Mouse (Mus musculus) kidney, postnatal 14 days (tissue): ENCODE results near the gene Tmem185a.
"Not testable (repeated sequence)": the region's sequence is repeated elsewhere in the genome, so short reads cannot be mapped to it uniquely, and the experiment has no call there.

Experiments used
- DNase-seq: peaks from one replicate; pipeline ENCODE4 v3.0.0; 2022; ENCODE audit warnings: mixed read lengths

Gene Tmem185a

DNA sequence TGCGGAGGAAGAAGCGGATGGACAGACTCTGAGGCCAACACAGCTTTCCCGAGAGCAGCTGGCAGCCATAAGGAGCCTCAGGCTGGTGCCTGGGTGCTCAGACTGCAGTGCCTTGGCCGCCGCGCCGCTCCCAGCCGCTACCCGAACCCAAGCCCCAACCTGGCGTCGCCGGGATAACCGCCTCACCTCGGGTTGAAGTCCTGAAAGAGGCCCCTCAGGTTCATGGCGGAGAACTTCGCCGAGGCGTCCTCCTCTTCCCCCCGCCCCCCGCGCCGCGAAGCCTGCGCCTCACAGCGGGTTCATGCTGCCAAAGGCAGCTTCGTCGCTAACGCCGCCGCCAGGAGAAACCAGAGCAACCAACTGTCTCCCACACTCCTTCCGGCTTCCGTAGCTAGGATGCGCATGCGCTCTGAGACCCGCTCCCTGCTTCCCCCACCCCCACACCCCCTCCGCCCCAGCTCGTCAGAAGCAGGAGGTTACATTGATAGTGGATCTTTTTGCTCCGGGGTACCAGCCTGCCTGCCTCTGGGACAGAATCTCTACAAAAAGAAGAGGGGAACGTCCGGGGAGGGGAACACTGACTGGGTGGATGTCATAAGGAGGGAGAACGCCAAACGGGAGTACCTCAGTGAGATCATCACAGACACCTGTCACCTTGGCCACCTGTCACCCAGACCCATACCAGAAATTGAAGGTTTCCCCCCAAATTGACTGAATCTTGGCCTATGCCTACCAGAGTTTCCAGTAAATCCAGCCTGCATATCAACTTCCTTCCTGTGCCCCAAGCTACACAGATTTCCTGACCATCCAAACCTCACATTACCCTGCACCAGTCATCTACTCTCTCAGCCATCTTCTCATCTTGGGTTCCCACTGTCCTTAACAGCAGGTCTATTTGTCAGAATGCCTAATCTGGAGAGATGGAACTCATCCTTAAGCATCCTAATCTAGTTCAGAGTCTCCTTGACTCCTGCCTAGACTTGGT lies at the start of gene Tmem185a:
Gene Tmem185a (minus strand): TSS at position 389 of the 985 bp plus-strand sequence.
- peak; percentile 89 for DNase-seq

DNA sequence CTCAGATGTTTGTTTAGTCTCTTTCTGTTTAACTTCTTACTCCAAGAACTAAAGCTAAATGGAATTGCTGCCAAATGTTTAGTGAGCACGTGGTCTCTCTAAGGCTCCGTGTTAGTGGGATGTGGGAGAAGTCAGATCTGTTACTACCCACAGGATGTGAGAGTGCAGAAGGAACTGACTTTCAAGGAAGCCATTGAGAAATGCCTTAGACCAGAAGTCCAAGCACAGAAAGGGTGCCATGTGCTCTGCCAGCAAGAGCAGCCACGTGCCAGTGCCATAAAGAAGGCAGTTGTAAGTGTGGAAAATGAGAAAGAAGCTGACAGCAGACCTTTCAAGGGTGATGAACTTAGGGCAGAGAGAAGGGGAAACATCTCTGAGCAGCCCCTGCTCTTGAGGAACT lies 37.4 kb upstream of the Tmem185a start:
- not testable (repeated sequence) for DNase-seq

DNA sequence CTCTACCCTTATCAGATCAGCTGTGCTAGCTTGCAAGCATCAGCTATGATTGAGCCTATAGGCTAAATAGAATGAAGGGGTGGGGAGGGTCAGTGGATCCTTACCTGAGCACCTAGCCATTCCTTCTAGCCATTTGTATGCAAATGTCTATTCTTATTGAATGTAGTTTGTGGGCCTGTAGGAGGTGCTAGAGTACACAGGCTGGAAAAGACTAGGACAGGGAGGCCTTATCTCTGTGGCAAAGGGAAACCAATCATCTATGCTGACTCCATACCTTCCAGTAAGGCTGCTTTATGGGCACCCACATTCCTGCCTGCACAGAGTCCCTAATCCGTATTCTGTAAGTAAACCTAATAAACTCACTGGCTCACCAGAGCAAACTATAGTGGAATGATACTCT lies 10.3 kb upstream of the Tmem185a start:
- DNase-seq, result not testable (repeated sequence)

DNA sequence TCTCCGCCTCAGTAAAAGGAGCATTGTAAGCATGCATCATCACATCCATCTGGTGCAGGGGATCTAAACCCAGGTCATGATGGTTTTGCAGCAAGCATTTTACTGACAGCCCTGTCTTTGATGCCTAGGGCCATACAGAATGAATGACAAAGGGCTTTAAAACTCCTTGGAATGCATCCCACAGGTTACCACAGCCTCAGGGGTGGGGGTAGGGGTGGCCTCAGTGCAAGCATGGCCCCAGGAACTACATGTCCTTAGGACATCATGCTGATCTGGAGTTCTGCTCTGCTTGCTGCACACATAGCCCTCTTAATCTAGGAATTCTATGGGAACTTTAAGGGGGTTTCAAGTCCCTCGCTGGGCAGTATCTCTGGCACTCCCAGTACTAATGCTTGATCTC lies 5.2 kb upstream of the Tmem185a start:
- DNase-seq, result no peak

DNA sequence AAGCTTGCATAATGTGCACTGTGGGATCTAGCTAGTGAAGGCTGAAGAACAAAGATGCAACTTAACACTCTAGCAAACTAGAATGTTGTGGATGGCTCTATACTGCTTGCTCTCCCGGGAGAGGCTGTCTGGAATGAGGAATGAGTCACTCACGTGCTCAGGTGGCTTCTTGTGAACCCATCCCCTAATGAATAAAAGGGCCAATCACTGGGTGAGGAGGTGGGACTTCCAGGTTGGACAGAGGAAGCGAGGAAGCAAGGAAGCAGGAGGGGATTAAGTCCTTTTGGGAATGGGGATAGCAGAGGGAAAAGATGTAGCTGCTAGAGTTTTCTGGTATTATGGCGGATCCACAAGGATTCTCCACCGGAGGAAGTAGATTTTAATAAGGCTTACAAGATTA lies 1.7 kb upstream of the Tmem185a start:
- DNase-seq, result no peak

DNA sequence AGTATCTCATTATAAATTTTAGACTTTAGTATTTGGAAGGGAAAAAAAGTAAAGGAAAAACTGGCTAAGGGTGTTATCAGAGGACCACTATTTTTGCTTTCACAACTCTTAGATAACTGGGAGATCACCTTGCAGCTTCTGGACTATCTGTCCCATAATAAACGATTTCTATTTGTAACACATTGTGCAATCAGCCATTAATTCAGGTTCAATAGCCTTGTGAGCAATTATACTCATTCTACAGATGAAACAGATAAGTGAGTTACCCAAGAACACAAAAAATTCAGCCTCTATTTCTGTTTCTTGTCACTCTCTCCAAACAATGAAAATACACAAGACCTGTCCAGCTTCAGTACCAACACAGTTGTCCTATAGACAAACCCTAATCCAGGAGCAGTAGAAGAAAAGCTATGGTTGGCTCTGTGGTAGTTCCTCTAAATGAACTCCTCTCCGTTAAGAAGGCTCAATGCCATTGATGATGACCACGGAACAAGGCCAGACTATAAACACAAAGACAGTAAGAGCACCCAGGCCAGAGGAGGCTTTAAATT lies 1.7 kb downstream of the Tmem185a start:
- no peak for DNase-seq

DNA sequence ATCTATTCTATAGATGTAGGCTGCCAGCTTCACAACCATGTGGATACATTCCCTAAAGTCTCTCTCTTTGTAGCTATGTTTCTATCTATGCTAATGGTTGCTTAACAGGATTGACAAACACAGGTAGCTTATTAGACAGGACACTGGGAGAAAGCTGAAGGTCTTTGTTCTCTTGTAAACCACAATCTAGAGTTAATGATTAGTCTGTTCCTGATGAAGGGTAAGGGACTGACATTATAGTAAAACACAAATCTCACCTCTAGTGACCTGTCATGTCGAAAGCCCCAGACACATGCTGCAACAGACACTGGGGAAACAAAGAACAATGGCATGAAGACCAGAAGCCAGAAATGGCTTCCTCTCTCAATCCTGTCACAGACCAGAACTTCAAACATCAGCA lies 10.1 kb downstream of the Tmem185a start:
- no peak for DNase-seq

DNA sequence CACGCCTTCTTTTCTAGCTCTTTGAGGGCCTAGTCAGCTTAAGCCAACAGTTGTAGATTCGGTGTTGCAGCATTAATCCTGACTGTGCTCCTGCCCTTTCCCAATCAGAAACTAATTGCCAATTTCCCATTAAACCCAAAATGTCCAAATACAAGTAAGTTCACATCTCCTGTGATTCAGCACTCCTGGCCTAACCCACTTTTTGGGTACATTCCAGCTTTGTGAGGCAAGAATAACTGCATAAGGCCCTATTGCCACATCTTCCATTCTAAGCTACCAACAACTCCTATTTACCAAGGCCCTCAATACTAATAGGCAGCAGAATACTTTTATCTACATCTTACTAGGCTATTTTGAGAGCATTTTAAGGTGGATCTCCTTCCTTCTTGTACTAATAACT lies 11.5 kb downstream of the Tmem185a start:
- DNase-seq, result no peak

DNA sequence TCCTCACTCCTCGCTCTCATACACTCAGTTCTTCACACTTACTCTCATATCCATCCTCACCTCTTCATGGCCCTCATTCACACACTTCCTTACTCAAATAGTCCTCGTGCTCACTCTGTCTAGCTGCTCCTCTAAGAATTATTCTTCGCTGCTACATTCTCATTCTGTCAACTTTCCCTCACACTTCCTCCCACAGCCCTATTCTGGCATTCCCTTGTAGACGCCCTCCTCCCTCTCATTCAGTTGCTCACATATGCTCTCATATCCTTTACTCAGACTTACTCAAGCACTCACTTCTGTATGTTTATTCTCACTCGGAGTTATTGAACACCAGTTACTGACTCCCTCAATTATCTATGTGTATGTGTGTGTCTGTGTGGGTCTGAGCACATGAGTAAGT lies 13.4 kb downstream of the Tmem185a start:
- DNase-seq, result no peak

DNA sequence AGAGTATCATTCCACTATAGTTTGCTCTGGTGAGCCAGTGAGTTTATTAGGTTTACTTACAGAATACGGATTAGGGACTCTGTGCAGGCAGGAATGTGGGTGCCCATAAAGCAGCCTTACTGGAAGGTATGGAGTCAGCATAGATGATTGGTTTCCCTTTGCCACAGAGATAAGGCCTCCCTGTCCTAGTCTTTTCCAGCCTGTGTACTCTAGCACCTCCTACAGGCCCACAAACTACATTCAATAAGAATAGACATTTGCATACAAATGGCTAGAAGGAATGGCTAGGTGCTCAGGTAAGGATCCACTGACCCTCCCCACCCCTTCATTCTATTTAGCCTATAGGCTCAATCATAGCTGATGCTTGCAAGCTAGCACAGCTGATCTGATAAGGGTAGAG lies 24.6 kb downstream of the Tmem185a start:
- DNase-seq, result not testable (repeated sequence)

DNA sequence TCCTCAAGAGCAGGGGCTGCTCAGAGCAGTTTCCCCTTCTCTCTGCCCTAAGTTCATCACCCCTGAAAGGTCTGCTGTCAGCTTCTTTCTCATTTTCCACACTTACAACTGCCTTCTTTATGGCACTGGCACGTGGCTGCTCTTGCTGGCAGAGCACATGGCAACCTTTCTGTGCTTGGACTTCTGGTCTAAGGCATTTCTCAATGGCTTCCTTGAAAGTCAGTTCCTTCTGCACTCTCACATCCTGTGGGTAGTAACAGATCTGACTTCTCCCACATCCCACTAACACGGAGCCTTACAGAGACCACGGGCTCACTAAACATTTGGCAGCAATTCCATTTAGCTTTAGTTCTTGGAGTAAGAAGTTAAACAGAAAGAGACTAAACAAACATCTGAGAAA lies 51.5 kb downstream of the Tmem185a start:
- DNase-seq, result not testable (repeated sequence)
